Mouse (Mus musculus): ENCODE results near the gene Pla2g16. TPM values are rescaled to one million over a fixed set of nuclear protein-coding genes. Genes with fewer than 3 reads are reported as not detected.

Gene Pla2g16
- polyA plus RNA-seq, 1 experiment: 24.9 TPM

- no peak for TF ChIP-seq POLR2A (IDR thresholded peaks at IDR 0.05; ENCODE audit: low read depth, low read length)
- TF ChIP-seq CTCF (conservative IDR thresholded peaks at IDR 0.05; ENCODE audit: insufficient read depth, insufficient read length, low read depth, low read length): peak; percentile 75
- H3K4me3 ChIP-seq (ENCODE audit: insufficient read depth, low read depth, low read length): no peak overlapping the region
- H3K36me3 ChIP-seq (ENCODE audit: control insufficient read depth, insufficient read depth, low read length): no peaks in the 10 kb centered on the region
- H3K4me1 ChIP-seq (ENCODE audit: control insufficient read depth, insufficient read depth, low read length): no peaks in the 10 kb centered on the region
- WGBS: 39% methylated on average over 7 of the region's 7 CpGs
- no peaks in the 10 kb centered on the region for H3K27me3 ChIP-seq (replicated peaks; ENCODE audit: control insufficient read depth, insufficient read depth, low read length)
- peak; percentile 64 for DNase-seq
- no peak overlapping the region for H3K27ac ChIP-seq (ENCODE audit: insufficient read depth, low read depth, low read length)
Measured at GRCm38 (mm10) chr19:7617696-7618095, 60.4 kb downstream of the Pla2g16 start.

- H3K27ac ChIP-seq (ENCODE audit: insufficient read depth, low read depth, low read length): no peak overlapping the region
- H3K36me3 ChIP-seq (ENCODE audit: control insufficient read depth, insufficient read depth, low read length): no peaks in the 10 kb centered on the region
- no peak overlapping the region for H3K4me3 ChIP-seq (ENCODE audit: insufficient read depth, low read depth, low read length)
- TF ChIP-seq CTCF (conservative IDR thresholded peaks at IDR 0.05; ENCODE audit: insufficient read depth, insufficient read length, low read depth, low read length) (no peak), POLR2A (IDR thresholded peaks at IDR 0.05; ENCODE audit: low read depth, low read length) (no peak)
- peak; percentile 68 for DNase-seq
- no peaks in the 10 kb centered on the region for H3K27me3 ChIP-seq (replicated peaks; ENCODE audit: control insufficient read depth, insufficient read depth, low read length)
- no peaks in the 10 kb centered on the region; the same call in 1 of the 2 replicates for H3K4me1 ChIP-seq (ENCODE audit: control insufficient read depth, insufficient read depth, low read length)
Measured at GRCm38 (mm10) chr19:7633021-7633420, 75.8 kb downstream of the Pla2g16 start.

- 65% methylated on average over 1 of the region's 1 CpGs for WGBS
- no peaks in the 10 kb centered on the region for H3K36me3 ChIP-seq (ENCODE audit: control insufficient read depth, insufficient read depth, low read length)
- H3K27me3 ChIP-seq (replicated peaks; ENCODE audit: control insufficient read depth, insufficient read depth, low read length): no peaks in the 10 kb centered on the region
- no peak overlapping the region for H3K4me3 ChIP-seq (ENCODE audit: insufficient read depth, low read depth, low read length)
- no peaks in the 10 kb centered on the region; the same call in 1 of the 2 replicates for H3K4me1 ChIP-seq (ENCODE audit: control insufficient read depth, insufficient read depth, low read length)
- peak; percentile 56 for DNase-seq
- H3K27ac ChIP-seq (ENCODE audit: insufficient read depth, low read depth, low read length): no peak overlapping the region
- TF ChIP-seq POLR2A (IDR thresholded peaks at IDR 0.05; ENCODE audit: low read depth, low read length) (no peak), CTCF (conservative IDR thresholded peaks at IDR 0.05; ENCODE audit: insufficient read depth, insufficient read length, low read depth, low read length) (no peak)
Measured at GRCm38 (mm10) chr19:7633786-7634185, 76.5 kb downstream of the Pla2g16 start.

Other genes with a start within 250 kb of the Pla2g16 start
- 85.0 and 86.5 TPM in 2 replicates for gene Mark2, start 215.6 kb upstream of the Pla2g16 start, polyA plus RNA-seq (2012; rRNA removed)
- gene Spindoc, start 174.5 kb upstream of the Pla2g16 start, polyA plus RNA-seq (2012; rRNA removed): 14.0 and 15.0 TPM in 2 replicates
- gene 2700081O15Rik, start 139.8 kb upstream of the Pla2g16 start, polyA plus RNA-seq (2012; rRNA removed): 9.4 and 12.0 TPM in 2 replicates
- gene Rtn3, start 74.2 kb upstream of the Pla2g16 start, polyA plus RNA-seq (2012; rRNA removed): 186 and 190 TPM in 2 replicates
- 12.7 and 20.4 TPM in 2 replicates for gene Atl3, start 63.4 kb upstream of the Pla2g16 start, polyA plus RNA-seq (2012; rRNA removed)
- gene Lgals12, start 49.7 kb downstream of the Pla2g16 start, polyA plus RNA-seq (2012; rRNA removed): 5.1 and 5.3 TPM in 2 replicates
- gene Hrasls5, start 55.1 kb downstream of the Pla2g16 start, polyA plus RNA-seq (2012; rRNA removed): 0.42 and 1.4 TPM in 2 replicates
- gene Slc22a19, start 153.9 kb downstream of the Pla2g16 start, polyA plus RNA-seq (2012; rRNA removed): 124 and 209 TPM in 2 replicates
- 6.8 and 12.1 TPM in 2 replicates for gene Slc22a26, start 245.2 kb downstream of the Pla2g16 start, polyA plus RNA-seq (2012; rRNA removed)

Data from kidney, adult 2 months (tissue).